Mouse (Mus musculus): Measurements from ENCODE around the gene C8g. TPM values are rescaled to one million over a fixed set of nuclear protein-coding genes. Genes with fewer than 3 reads are reported as not detected.

Gene C8g
- total RNA-seq, 2 experiments from 2014 or later = 0.88 to 1.5 TPM

- DNase-seq = no peak
These were observed 35.5 kb downstream of the C8g start for GRCm38 (mm10) chr2:25465816-25466635.

GRCm38 (mm10) chr2:25465256-25465655, 36.3 kb downstream of the C8g start:
- DNase-seq = no peak

- no peak for DNase-seq
These were observed 37.9 kb downstream of the C8g start for GRCm38 (mm10) chr2:25463630-25464029.

GRCm38 (mm10) chr2:25461407-25461806, 40.1 kb downstream of the C8g start:
- DNase-seq = no peak

GRCm38 (mm10) chr2:25460551-25461309, 40.8 kb downstream of the C8g start, which contains the start of gene Paxx:
Paxx (minus strand) TSS chr2:25461094.
- peak; percentile 90 to 91 for DNase-seq

- no peak for DNase-seq
These were observed 41.4 kb downstream of the C8g start for GRCm38 (mm10) chr2:25460135-25460534.

GRCm38 (mm10) chr2:25458911-25459310, 42.6 kb downstream of the C8g start:
- no peak for DNase-seq

- no peak for DNase-seq
These were observed 44.3 kb downstream of the C8g start for GRCm38 (mm10) chr2:25457022-25457896.

GRCm38 (mm10) chr2:25456205-25456953, 45.1 kb downstream of the C8g start, which contains the start of gene Clic3:
Clic3 (plus strand) TSS chr2:25456838.
- DNase-seq = no peak

GRCm38 (mm10) chr2:25452951-25453350, 48.6 kb downstream of the C8g start:
- DNase-seq = no peak

- no peak for DNase-seq
These were observed 50.5 kb downstream of the C8g start for GRCm38 (mm10) chr2:25450853-25451647.

Other genes with a start within 250 kb of the C8g start
- gene Tmem203, start 246.3 kb downstream of the C8g start, total RNA-seq (2021) = 10 to 100 TPM; 35.5 to 40.4 TPM
- gene Tprn, start 239.1 kb downstream of the C8g start, total RNA-seq (2021) = 10 to 100 TPM; 19.4 to 23.1 TPM
- 10 to 100 TPM; 65.0 to 69.4 TPM for gene Ssna1, start 229.3 kb downstream of the C8g start, total RNA-seq (2021)
- gene Anapc2, start 229.2 kb downstream of the C8g start, total RNA-seq (2021) = 10 to 100 TPM; 83.0 to 83.3 TPM
- not detected for gene Tmem210, start 213.6 kb downstream of the C8g start, total RNA-seq (2021)
- gene Lrrc26, start 211.8 kb downstream of the C8g start, total RNA-seq (2021) = not detected
- gene Grin1, start 182.5 kb downstream of the C8g start, total RNA-seq (2021) = 100 to 1,000 TPM; 420 to 431 TPM
- 10 to 100 TPM; 50.6 to 52.3 TPM for gene Man1b1, start 169.4 kb downstream of the C8g start, total RNA-seq (2021)
- gene Dpp7, start 145.4 kb downstream of the C8g start, total RNA-seq (2021) = 10 to 100 TPM; 26.1 to 38.4 TPM
- 10 to 100 TPM; 10.8 to 13.8 TPM for gene Uap1l1, start 136.0 kb downstream of the C8g start, total RNA-seq (2021)
- gene Sapcd2, start 129.4 kb downstream of the C8g start, total RNA-seq (2021) = 1 to 10 TPM; 3.7 to 4.6 TPM
- gene Entpd2, start 105.8 kb downstream of the C8g start, total RNA-seq (2021) = 10 to 100 TPM; 14.9 to 16.1 TPM
- gene Npdc1, start 102.4 kb downstream of the C8g start, total RNA-seq (2021) = 100 to 1,000 TPM; 422 to 431 TPM
- gene Fut7, start 78.5 kb downstream of the C8g start, total RNA-seq (2021) = under 1 TPM; 0.87 to 0.94 TPM
- gene Abca2, start 73.0 kb downstream of the C8g start, total RNA-seq (2021) = 100 to 1,000 TPM; 147 to 167 TPM
- under 1 TPM in 1 of 2 experiments, not detected in 1; 0.66 TPM for gene Clic3, start 44.9 kb downstream of the C8g start, total RNA-seq (2021)
- gene Paxx, start 40.6 kb downstream of the C8g start, total RNA-seq (2021) = 10 to 100 TPM; 46.2 to 62.8 TPM
- 100 to 1,000 TPM; 435 to 800 TPM for gene Ptgds, start 31.7 kb downstream of the C8g start, total RNA-seq (2021)
- not detected for gene Lcn12, start 7.8 kb downstream of the C8g start, total RNA-seq (2021)
- gene Fbxw5, start 969 bp downstream of the C8g start, total RNA-seq (2021) = 100 to 1,000 TPM; 115 to 116 TPM
- 10 to 100 TPM; 11.9 to 12.6 TPM for gene Traf2, start 45.2 kb upstream of the C8g start, total RNA-seq (2021)
- gene Edf1, start 56.1 kb upstream of the C8g start, total RNA-seq (2021) = 100 to 1,000 TPM; 200 to 212 TPM
- 1 to 10 TPM; 3.1 to 3.2 TPM for gene Mamdc4, start 73.1 kb upstream of the C8g start, total RNA-seq (2021)
- 10 to 100 TPM; 62.5 to 68.3 TPM for gene Phpt1, start 73.5 kb upstream of the C8g start, total RNA-seq (2021)
- gene Ajm1, start 80.0 kb upstream of the C8g start, total RNA-seq (2021) = 100 to 1,000 TPM in 1 of 2 experiments, 10 to 100 TPM in 1; 96.4 to 117 TPM
- 100 to 1,000 TPM; 142 to 155 TPM for gene Rabl6, start 106.8 kb upstream of the C8g start, total RNA-seq (2021)
- not detected for gene Ccdc183, start 116.0 kb upstream of the C8g start, total RNA-seq (2021)
- gene Tmem141, start 120.3 kb upstream of the C8g start, total RNA-seq (2021) = 10 to 100 TPM; 13.1 to 16.6 TPM
- under 1 TPM; 0.32 to 0.43 TPM for gene Fcna, start 126.3 kb upstream of the C8g start, total RNA-seq (2021)
- not detected for gene Lcn8, start 151.4 kb upstream of the C8g start, total RNA-seq (2021)
- gene Lcn5, start 156.2 kb upstream of the C8g start, total RNA-seq (2021) = not detected
- gene Lcn6, start 175.1 kb upstream of the C8g start, total RNA-seq (2021) = not detected
- not detected for gene Lcn10, start 181.0 kb upstream of the C8g start, total RNA-seq (2021)
- not detected for gene Obp2a, start 198.3 kb upstream of the C8g start, total RNA-seq (2021)
- gene Bmyc, start 205.0 kb upstream of the C8g start, total RNA-seq (2021) = 10 to 100 TPM; 82.1 to 87.9 TPM
- under 1 TPM in 1 of 2 experiments, not detected in 1; 0.85 TPM for gene Obp2b, start 235.3 kb upstream of the C8g start, total RNA-seq (2021)